Mouse (Mus musculus): ENCODE measurements around the gene Dcn. TPM values are rescaled to one million over a fixed set of nuclear protein-coding genes. Genes with fewer than 3 reads are reported as not detected.
A peak's percentile ranks its signal among the peaks of the same experiment; 100 is the strongest.

Dcn gene
- 20.2 and 25.4 TPM in 2 replicates for polyA plus RNA-seq (2012; rRNA removed)

DNA sequence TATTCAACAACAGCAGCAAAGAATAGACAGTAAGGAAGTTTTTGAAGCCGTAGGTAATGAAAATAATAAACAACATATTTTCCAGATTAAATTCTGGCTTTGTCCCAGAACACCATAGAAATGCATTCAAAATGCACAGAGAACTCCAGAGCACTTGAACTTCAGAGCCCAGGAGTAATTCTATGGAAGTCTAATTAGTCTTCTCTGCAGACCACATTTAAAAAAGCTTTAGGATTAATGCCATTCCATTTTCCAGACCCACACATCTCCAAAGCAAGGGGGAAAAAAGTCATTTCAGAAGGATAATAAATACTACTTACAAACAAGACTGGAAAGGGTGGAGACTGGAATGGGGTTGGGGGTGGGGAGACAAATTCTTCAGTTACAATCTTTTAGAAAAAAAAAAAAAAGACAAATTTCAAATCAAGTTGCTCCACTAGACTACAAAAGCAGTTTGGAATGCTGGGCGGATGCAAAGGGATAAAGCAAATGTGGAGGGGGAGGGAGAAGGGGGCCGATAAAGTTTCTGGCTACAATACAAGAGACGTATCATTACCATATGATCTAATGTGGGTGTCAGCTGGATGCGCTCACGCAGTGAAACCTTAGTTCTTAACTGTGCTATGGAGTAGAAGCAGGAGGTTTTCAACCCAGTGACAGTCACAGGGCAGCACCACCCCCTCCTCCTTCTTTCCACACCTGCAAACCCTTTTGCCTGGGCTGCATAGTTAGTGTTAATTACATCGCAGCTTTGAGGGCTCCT is at the start of gene Dcn:
Gene Dcn (plus strand): TSS at position 606 of the 763 bp plus-strand sequence.
- DNase-seq = no peak

DNA sequence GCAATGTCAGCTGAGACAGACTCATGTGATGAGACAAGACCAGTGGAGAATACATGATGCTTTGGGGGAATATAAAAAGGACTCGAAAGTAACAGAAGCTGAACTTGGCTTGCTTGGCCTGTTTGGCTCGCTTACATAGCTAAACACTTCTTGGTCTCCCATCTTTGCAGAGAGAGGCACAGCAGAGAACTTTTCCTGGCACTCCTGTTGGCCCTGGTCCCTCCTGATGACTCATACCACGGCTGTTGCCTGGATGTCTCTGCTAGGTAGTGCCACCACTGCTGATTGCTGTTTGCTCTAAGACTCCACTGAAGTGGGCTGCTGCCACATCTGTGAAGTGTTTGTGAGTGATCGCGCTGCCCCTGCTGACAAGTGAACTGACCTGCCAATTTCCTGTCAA is 42.7 kb upstream of the Dcn start:
- Histone ChIP-seq H3K27me3 (ENCODE audit: control insufficient read depth, insufficient read depth, low read length) (no peaks in the 10 kb centered on the region), H3K4me3 (replicated peaks; ENCODE audit: insufficient read depth, low read depth, low read length) (no peak overlapping the region), H3K27ac (ENCODE audit: insufficient read depth, low read length) (no peak overlapping the region), H3K4me1 (ENCODE audit: control insufficient read depth, insufficient read depth, low read length) (no peaks in the 10 kb centered on the region; the same call in 1 of the 2 replicates)
- 21% methylated on average over 5 of the region's 5 CpGs for WGBS
- TF ChIP-seq POLR2A (IDR thresholded peaks at IDR 0.05; ENCODE audit: borderline replicate concordance, insufficient read depth, low read length) (no peak), CTCF (IDR thresholded peaks at IDR 0.05; ENCODE audit: borderline replicate concordance, insufficient read depth, low read depth, low read length) (no peak)
- DNase-seq = peak; percentile 21 to 43

More for the DNA sequence above, at the start of gene Dcn:
- H3K4me3 ChIP-seq (replicated peaks; ENCODE audit: insufficient read depth, low read depth, low read length) = no peak within 1 kb of the TSS
- H3K27me3 ChIP-seq (ENCODE audit: control insufficient read depth, insufficient read depth, low read length) = no peaks in the 10 kb centered on the region
- TF ChIP-seq POLR2A (IDR thresholded peaks at IDR 0.05; ENCODE audit: borderline replicate concordance, insufficient read depth, low read length) = no peak
- no peak for TF ChIP-seq CTCF (IDR thresholded peaks at IDR 0.05; ENCODE audit: borderline replicate concordance, insufficient read depth, low read depth, low read length)
- no peaks in the 10 kb centered on the region for H3K4me1 ChIP-seq (ENCODE audit: control insufficient read depth, insufficient read depth, low read length)
- WGBS = 18% methylated on average over 7 of the region's 7 CpGs
- H3K27ac ChIP-seq (ENCODE audit: insufficient read depth, low read length) = no peak within 1 kb of the TSS

DNA sequence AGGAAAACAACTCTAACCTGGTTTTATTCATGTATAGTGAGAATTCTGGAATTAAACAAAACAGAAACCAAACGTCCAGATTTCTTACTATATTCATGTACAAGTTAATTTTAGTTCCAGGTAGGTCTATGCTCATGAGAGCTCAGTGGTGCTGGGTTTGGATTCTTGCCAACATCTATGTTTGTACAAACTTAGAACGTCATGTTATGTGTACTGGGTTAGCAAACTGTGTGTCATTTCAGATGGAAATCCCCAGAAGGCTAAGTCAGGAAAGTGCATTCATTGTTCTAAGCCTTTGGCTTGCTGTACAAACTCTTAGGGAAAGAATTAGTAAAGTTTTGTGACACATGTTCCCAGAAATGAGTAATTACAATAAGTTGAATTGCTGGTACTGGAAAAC is 37.1 kb upstream of the Dcn start:
- no peak for TF ChIP-seq POLR2A (IDR thresholded peaks at IDR 0.05; ENCODE audit: borderline replicate concordance, insufficient read depth, low read length)
- no peak for TF ChIP-seq CTCF (IDR thresholded peaks at IDR 0.05; ENCODE audit: borderline replicate concordance, insufficient read depth, low read depth, low read length)
- 45% methylated on average over 2 of the region's 2 CpGs for WGBS
- Histone ChIP-seq H3K27ac (ENCODE audit: insufficient read depth, low read length) (no peak overlapping the region), H3K27me3 (ENCODE audit: control insufficient read depth, insufficient read depth, low read length) (no peaks in the 10 kb centered on the region), H3K4me3 (replicated peaks; ENCODE audit: insufficient read depth, low read depth, low read length) (no peak overlapping the region), H3K4me1 (ENCODE audit: control insufficient read depth, insufficient read depth, low read length) (no peaks in the 10 kb centered on the region)
- DNase-seq = no peak

DNA sequence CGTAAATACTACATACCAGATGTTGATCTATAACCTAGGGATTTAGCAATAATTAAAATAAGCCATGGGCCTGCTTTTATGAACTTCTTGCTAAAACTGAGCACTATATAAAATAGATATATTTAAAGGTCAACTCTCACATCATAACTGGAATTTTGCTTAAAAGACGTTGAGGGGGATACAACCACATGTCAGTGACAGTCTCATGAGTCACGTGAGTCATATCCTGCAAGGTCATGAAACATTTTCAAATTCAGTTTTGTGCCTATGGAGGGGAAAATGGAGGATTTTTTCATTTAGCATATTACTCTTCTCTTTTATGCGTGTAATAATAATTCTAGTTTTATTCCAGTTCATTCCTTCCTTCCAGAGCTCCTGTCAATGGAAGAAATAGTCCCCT is 32.9 kb upstream of the Dcn start:
- Histone ChIP-seq H3K27me3 (ENCODE audit: control insufficient read depth, insufficient read depth, low read length) (no peaks in the 10 kb centered on the region), H3K27ac (ENCODE audit: insufficient read depth, low read length) (no peak overlapping the region), H3K4me1 (ENCODE audit: control insufficient read depth, insufficient read depth, low read length) (no peaks in the 10 kb centered on the region), H3K4me3 (replicated peaks; ENCODE audit: insufficient read depth, low read depth, low read length) (no peak overlapping the region)
- DNase-seq = no peak
- TF ChIP-seq CTCF (IDR thresholded peaks at IDR 0.05; ENCODE audit: borderline replicate concordance, insufficient read depth, low read depth, low read length) = no peak
- WGBS = 92% methylated on average over 4 of the region's 4 CpGs

DNA sequence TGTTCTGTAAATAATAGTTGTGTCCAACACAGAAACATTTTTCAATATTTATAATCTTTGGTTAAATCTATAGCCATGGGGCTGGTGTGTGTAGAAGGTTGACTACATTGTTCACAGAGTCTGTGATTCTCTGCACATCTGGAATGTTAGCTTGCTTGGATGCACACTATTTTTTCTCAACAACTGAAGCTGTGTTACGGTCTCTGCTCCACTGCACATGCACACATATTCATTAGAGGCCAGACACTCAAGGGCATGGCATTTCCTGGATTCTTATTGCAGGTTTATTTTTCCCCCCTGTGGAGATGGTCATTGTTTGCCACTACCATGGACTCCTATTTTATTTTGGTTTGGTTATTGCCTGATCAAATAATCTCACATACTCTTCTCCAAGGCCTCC is 26.5 kb upstream of the Dcn start:
- 88% methylated on average over 1 of the region's 1 CpGs for WGBS
- Histone ChIP-seq H3K27me3 (ENCODE audit: control insufficient read depth, insufficient read depth, low read length) (no peaks in the 10 kb centered on the region), H3K4me3 (replicated peaks; ENCODE audit: insufficient read depth, low read depth, low read length) (no peak overlapping the region), H3K27ac (ENCODE audit: insufficient read depth, low read length) (no peak overlapping the region), H3K4me1 (ENCODE audit: control insufficient read depth, insufficient read depth, low read length) (no peaks in the 10 kb centered on the region)
- no peak for TF ChIP-seq CTCF (IDR thresholded peaks at IDR 0.05; ENCODE audit: borderline replicate concordance, insufficient read depth, low read depth, low read length)
- TF ChIP-seq POLR2A (IDR thresholded peaks at IDR 0.05; ENCODE audit: borderline replicate concordance, insufficient read depth, low read length) = no peak
- no peak for DNase-seq

DNA sequence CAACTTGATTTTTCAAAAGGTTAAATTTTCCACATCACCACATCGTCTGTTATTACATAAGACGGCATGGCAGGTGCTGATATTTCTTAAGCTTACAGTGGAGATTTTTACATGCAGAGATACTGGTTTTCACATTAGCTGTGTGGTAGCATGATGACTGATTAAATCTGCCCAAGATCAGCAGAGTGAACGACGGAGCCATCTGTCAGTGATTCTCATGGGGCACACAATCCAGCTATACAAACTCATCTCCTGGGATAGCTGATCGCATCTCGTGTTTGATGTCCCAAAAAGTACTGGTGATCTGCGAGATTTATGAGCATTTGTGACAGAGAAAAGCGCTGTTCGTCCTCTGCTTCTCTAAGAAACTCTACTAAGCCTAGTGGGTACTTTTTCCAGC is 25.9 kb upstream of the Dcn start:
- Histone ChIP-seq H3K27me3 (ENCODE audit: control insufficient read depth, insufficient read depth, low read length) (no peaks in the 10 kb centered on the region), H3K4me1 (ENCODE audit: control insufficient read depth, insufficient read depth, low read length) (no peaks in the 10 kb centered on the region), H3K27ac (ENCODE audit: insufficient read depth, low read length) (no peak overlapping the region), H3K4me3 (replicated peaks; ENCODE audit: insufficient read depth, low read depth, low read length) (no peak overlapping the region)
- DNase-seq = no peak
- TF ChIP-seq CTCF (IDR thresholded peaks at IDR 0.05; ENCODE audit: borderline replicate concordance, insufficient read depth, low read depth, low read length) (no peak), POLR2A (IDR thresholded peaks at IDR 0.05; ENCODE audit: borderline replicate concordance, insufficient read depth, low read length) (no peak)
- 41% methylated on average over 9 of the region's 9 CpGs for WGBS

DNA sequence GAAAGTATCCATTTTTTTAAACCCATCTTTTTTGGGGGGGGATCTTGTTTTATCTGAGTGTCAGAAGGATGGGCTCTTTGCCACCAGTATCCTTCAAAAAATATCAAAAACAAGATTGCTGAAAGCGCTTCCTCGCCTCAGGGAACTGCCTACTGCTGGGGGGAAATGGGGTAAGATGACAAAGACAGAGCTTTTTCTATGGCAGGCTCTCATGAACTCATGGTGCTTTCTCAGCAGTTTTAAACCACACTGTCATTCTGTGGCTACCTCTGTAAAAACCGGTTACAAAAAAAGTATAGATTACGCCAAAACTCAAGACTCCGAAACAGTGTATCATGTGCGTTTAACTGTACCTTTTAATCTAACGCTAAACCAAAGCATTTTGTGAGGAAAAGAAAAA is 22.4 kb upstream of the Dcn start:
- Histone ChIP-seq H3K4me3 (replicated peaks; ENCODE audit: insufficient read depth, low read depth, low read length) (no peak overlapping the region), H3K27me3 (ENCODE audit: control insufficient read depth, insufficient read depth, low read length) (no peaks in the 10 kb centered on the region), H3K4me1 (ENCODE audit: control insufficient read depth, insufficient read depth, low read length) (no peaks in the 10 kb centered on the region), H3K27ac (ENCODE audit: insufficient read depth, low read length) (no peak overlapping the region)
- WGBS = 88% methylated on average over 7 of the region's 7 CpGs
- TF ChIP-seq POLR2A (IDR thresholded peaks at IDR 0.05; ENCODE audit: borderline replicate concordance, insufficient read depth, low read length) (no peak), CTCF (IDR thresholded peaks at IDR 0.05; ENCODE audit: borderline replicate concordance, insufficient read depth, low read depth, low read length) (no peak)
- DNase-seq = no peak

DNA sequence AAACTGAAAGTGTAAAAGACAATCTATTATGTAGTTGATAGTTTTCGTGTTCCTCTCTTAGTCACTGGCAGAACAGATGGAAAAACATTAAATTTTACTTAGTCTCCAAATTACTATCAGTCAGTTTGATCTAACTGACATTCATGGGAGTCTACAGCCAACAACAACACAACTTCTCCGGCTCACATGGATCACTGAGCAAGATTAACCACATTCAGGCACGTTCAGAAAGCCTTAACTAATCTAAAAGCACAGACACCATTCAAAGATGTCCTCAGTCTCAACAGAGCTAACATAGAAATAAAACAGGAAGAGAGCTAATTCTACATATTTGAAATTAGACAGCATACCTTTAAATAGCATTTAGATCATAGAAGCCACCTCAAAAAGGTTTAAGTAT is 12.6 kb upstream of the Dcn start:
- TF ChIP-seq POLR2A (IDR thresholded peaks at IDR 0.05; ENCODE audit: borderline replicate concordance, insufficient read depth, low read length) (no peak), CTCF (IDR thresholded peaks at IDR 0.05; ENCODE audit: borderline replicate concordance, insufficient read depth, low read depth, low read length) (no peak)
- Histone ChIP-seq H3K27me3 (ENCODE audit: control insufficient read depth, insufficient read depth, low read length) (no peaks in the 10 kb centered on the region), H3K4me1 (ENCODE audit: control insufficient read depth, insufficient read depth, low read length) (no peaks in the 10 kb centered on the region), H3K4me3 (replicated peaks; ENCODE audit: insufficient read depth, low read depth, low read length) (no peak overlapping the region), H3K27ac (ENCODE audit: insufficient read depth, low read length) (no peak overlapping the region)
- DNase-seq = no peak
- 61% methylated on average over 3 of the region's 3 CpGs for WGBS

Measured in cerebellum, adult 2 months (tissue).